Mouse (Mus musculus): ENCODE results near the gene Lpcat3.
A peak's percentile ranks its signal among the peaks of the same experiment; 100 is the strongest.

Gene Lpcat3

GRCm38 (mm10) chr6:124746654-124747632, 84.1 kb downstream of the Lpcat3 start:
- no peaks in the 10 kb centered on the region for H3K9me3 ChIP-seq (ENCODE audit: low read length)
- TF ChIP-seq CTCF (conservative IDR thresholded peaks at IDR 0.05; ENCODE audit: low read length) (no peak), POU5F1 (IDR thresholded peaks at IDR 0.05; ENCODE audit: borderline replicate concordance, low read length) (no peak), NANOG (IDR thresholded peaks at IDR 0.05; ENCODE audit: borderline replicate concordance, low read length) (no peak)
- peaks cover 77% of the 10 kb centered on the region for H3K4me1 ChIP-seq (replicated peaks; ENCODE audit: low read depth, low read length)
- H3K4me3 ChIP-seq (replicated peaks; ENCODE audit: low read length), result peak overlapping the region; percentile 82
- H3K27me3 ChIP-seq (ENCODE audit: insufficient read depth, low read length), result peaks cover 11% of the 10 kb centered on the region
- peaks cover 50% of the 10 kb centered on the region for H3K36me3 ChIP-seq (ENCODE audit: insufficient read depth, low read length)

GRCm38 (mm10) chr6:124750405-124750804, 87.6 kb downstream of the Lpcat3 start:
- TF ChIP-seq NANOG (IDR thresholded peaks at IDR 0.05; ENCODE audit: borderline replicate concordance, low read length) (no peak), POU5F1 (IDR thresholded peaks at IDR 0.05; ENCODE audit: borderline replicate concordance, low read length) (no peak), CTCF (conservative IDR thresholded peaks at IDR 0.05; ENCODE audit: low read length) (no peak)
- H3K4me3 ChIP-seq (replicated peaks; ENCODE audit: low read length), result no peak overlapping the region
- no peaks in the 10 kb centered on the region for H3K9me3 ChIP-seq (ENCODE audit: low read length)
- peaks cover 78% of the 10 kb centered on the region for H3K4me1 ChIP-seq (replicated peaks; ENCODE audit: low read depth, low read length)
- H3K27me3 ChIP-seq (ENCODE audit: insufficient read depth, low read length), result peaks cover 11% of the 10 kb centered on the region
- peaks cover 29% of the 10 kb centered on the region for H3K36me3 ChIP-seq (ENCODE audit: insufficient read depth, low read length)

GRCm38 (mm10) chr6:124753861-124754260, 91.0 kb downstream of the Lpcat3 start:
- peaks cover 15% of the 10 kb centered on the region for H3K36me3 ChIP-seq (ENCODE audit: insufficient read depth, low read length)
- H3K4me3 ChIP-seq (replicated peaks; ENCODE audit: low read length), result 0 out of 2 replicates have a peak overlapping the region, but pooled peaks have one; percentile 5
- H3K9me3 ChIP-seq (ENCODE audit: low read length), result no peaks in the 10 kb centered on the region
- H3K27me3 ChIP-seq (ENCODE audit: insufficient read depth, low read length), result peaks cover 16% of the 10 kb centered on the region
- peaks cover 73% of the 10 kb centered on the region for H3K4me1 ChIP-seq (replicated peaks; ENCODE audit: low read depth, low read length)
- no peak for TF ChIP-seq NANOG (IDR thresholded peaks at IDR 0.05; ENCODE audit: borderline replicate concordance, low read length)
- TF ChIP-seq POU5F1 (IDR thresholded peaks at IDR 0.05; ENCODE audit: borderline replicate concordance, low read length), result no peak
- no peak for TF ChIP-seq CTCF (conservative IDR thresholded peaks at IDR 0.05; ENCODE audit: low read length)

All from E14TG2a.4 (cell line).